Mouse (Mus musculus) layer of hippocampus, adult 2 months (tissue): Measurements from ENCODE around the gene Laptm4a. TPM values are rescaled to one million over a fixed set of nuclear protein-coding genes. Genes with fewer than 3 reads are reported as not detected.

ENCODE experiments used
- DNase-seq, 2 experiments: peaks; one replicate each; pipeline ENCODE4 v3.0.0; 2022; ENCODE audit warnings: low spot score in 2 of 2
- H3K27ac ChIP-seq: fragments of 200-600 bp; 2 replicates; pipeline ENCODE4 v1.8.1; 2022
- H3K4me3 ChIP-seq: fragments of 200-600 bp; 2 replicates; pipeline ENCODE4 v1.8.1; 2022; ENCODE audit warnings: mild to moderate bottlenecking
- CTCF ChIP-seq: fragments of 200-600 bp; conservative IDR thresholded peaks from 2 replicates; pipeline ENCODE4 v1.8.1; 2022; ENCODE audit warnings: antibody characterized with exemption, mild to moderate bottlenecking, moderate library complexity
- long read RNA-seq, 2 experiments: library from polyadenylated mRNA; stranded (forward); transcript quantifications; one replicate each; pipeline ENCODE4 v2.0.0; 2021; ENCODE audit warnings: borderline mapping rate in 2 of 2
- total RNA-seq, 2 experiments: library from RNA; stranded (reverse); gene quantifications; 2 replicates each; pipeline ENCODE4 v1.2.3; 2021

Laptm4a gene
- 100 to 1,000 TPM; 208 to 222 TPM for total RNA-seq
- long read RNA-seq, experiment 1, transcript Laptm4a-201 (7 exons, 1,773 nt): major isoform, 42 of 78 reads
- long read RNA-seq, experiment 1, partial matches to known transcripts: 3 of 78 reads
- long read RNA-seq, experiment 1, other reads (novel, unspliced or antisense): 33 of 78 reads
- long read RNA-seq, experiment 2, transcript Laptm4a-201 (7 exons, 1,773 nt): major isoform, 28 of 70 reads
- long read RNA-seq, experiment 2, partial matches to known transcripts: 3 of 70 reads
- long read RNA-seq, experiment 2, other reads (novel, unspliced or antisense): 39 of 70 reads

GRCm38 (mm10) chr12:8921394-8922368 is at the start of gene Laptm4a:
Gene Laptm4a, plus strand, starts transcription at chr12:8921664.
- TF ChIP-seq CTCF: no peak

GRCm38 (mm10) chr12:8875583-8875982 is 45.9 kb upstream of the Laptm4a start:
- H3K4me3 ChIP-seq: no peak overlapping the region
- no peak for TF ChIP-seq CTCF
- DNase-seq: no peak
- no peak overlapping the region for H3K27ac ChIP-seq

More at GRCm38 (mm10) chr12:8921394-8922368, at the start of gene Laptm4a:
- peak within 1 kb of the TSS; percentile 97 for H3K4me3 ChIP-seq
- H3K27ac ChIP-seq: peak within 1 kb of the TSS; percentile 99
- peak; percentile 98 for DNase-seq

GRCm38 (mm10) chr12:8876865-8877264 is 44.6 kb upstream of the Laptm4a start:
- no peak for DNase-seq
- H3K4me3 ChIP-seq: no peak overlapping the region
- TF ChIP-seq CTCF: no peak
- no peak overlapping the region for H3K27ac ChIP-seq

GRCm38 (mm10) chr12:8877413-8877812 is 44.1 kb upstream of the Laptm4a start:
- no peak overlapping the region for H3K27ac ChIP-seq
- no peak for TF ChIP-seq CTCF
- H3K4me3 ChIP-seq: no peak overlapping the region
- no peak for DNase-seq

- Histone ChIP-seq H3K4me3 (no peak overlapping the region), H3K27ac (no peak overlapping the region)
- TF ChIP-seq CTCF: no peak
- DNase-seq: no peak
These were observed 42.7 kb upstream of the Laptm4a start for GRCm38 (mm10) chr12:8878752-8879151.

GRCm38 (mm10) chr12:8879389-8879788 is 42.1 kb upstream of the Laptm4a start:
- Histone ChIP-seq H3K4me3 (no peak overlapping the region), H3K27ac (no peak overlapping the region)
- DNase-seq: no peak
- TF ChIP-seq CTCF: no peak

- H3K27ac ChIP-seq: no peak overlapping the region
- H3K4me3 ChIP-seq: no peak overlapping the region
- no peak for DNase-seq
- peak; percentile 45 for TF ChIP-seq CTCF
These were observed 39.7 kb upstream of the Laptm4a start for GRCm38 (mm10) chr12:8881736-8882135.

- Histone ChIP-seq H3K4me3 (no peak overlapping the region), H3K27ac (no peak overlapping the region)
- no peak for DNase-seq
- no peak for TF ChIP-seq CTCF
These were observed 39.1 kb upstream of the Laptm4a start for GRCm38 (mm10) chr12:8882376-8882775.

- no peak overlapping the region for H3K27ac ChIP-seq
- DNase-seq: no peak
- no peak overlapping the region for H3K4me3 ChIP-seq
- TF ChIP-seq CTCF: no peak
These were observed 36.9 kb upstream of the Laptm4a start for GRCm38 (mm10) chr12:8884426-8885145.

GRCm38 (mm10) chr12:8885146-8885543 is 36.3 kb upstream of the Laptm4a start:
- Histone ChIP-seq H3K4me3 (no peak overlapping the region), H3K27ac (no peak overlapping the region)
- no peak for DNase-seq
- no peak for TF ChIP-seq CTCF

- Histone ChIP-seq H3K27ac (no peak overlapping the region), H3K4me3 (no peak overlapping the region)
- DNase-seq: no peak
- TF ChIP-seq CTCF: no peak
These were observed 35.5 kb upstream of the Laptm4a start for GRCm38 (mm10) chr12:8885950-8886349.

GRCm38 (mm10) chr12:8888445-8888844 is 33.0 kb upstream of the Laptm4a start:
- DNase-seq: no peak
- no peak overlapping the region for H3K27ac ChIP-seq
- no peak for TF ChIP-seq CTCF
- H3K4me3 ChIP-seq: no peak overlapping the region
